Mouse (Mus musculus) liver, adult 2 months (tissue): ENCODE results near the gene Tti1.

ENCODE experiments used
- CTCF ChIP-seq: fragments of 200-500 bp; IDR thresholded peaks from 2 replicates; pipeline ENCODE4 v1.5.1; 2011; ENCODE audit warnings: low read depth, low read length, control low read depth
- POLR2A ChIP-seq: fragments of 200-500 bp; IDR thresholded peaks from 2 replicates; pipeline ENCODE4 v1.6.1; 2011; ENCODE audit warnings: low read length, control low read depth; ENCODE audit not compliant: insufficient read depth; ENCODE audit errors: extremely low read depth

DNA sequence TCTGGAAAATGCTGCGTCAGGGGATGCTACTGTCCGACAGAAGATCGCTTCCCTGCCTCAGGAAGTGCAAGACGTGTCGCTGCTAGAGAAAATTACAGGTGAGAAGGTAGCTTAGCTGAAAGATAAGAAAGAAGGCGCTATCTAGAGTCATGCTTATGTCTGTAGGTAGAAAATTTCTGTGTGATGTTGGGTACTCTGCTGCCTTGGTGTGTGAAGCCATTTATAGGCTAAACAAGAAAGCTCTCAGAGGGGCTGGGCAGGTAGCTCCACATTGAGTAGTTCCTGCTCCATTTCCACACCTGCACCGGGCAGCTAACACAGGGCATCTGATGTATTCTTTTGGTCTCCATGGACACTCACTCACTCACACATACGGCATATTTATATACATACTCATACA, 21.9 kb upstream of the Tti1 start:
- TF ChIP-seq POLR2A (no peak), CTCF (no peak)
